Mouse (Mus musculus): ENCODE data around the gene Heatr4. TPM values are rescaled to one million over a fixed set of nuclear protein-coding genes. Genes with fewer than 3 reads are reported as not detected.
A peak's percentile ranks its signal among the peaks of the same experiment; 100 is the strongest.
"Not testable (repeated sequence)": the region's sequence is repeated elsewhere in the genome, so short reads cannot be mapped to it uniquely, and the experiment has no call there.

The Heatr4 gene
- total RNA-seq, 4 experiments from 2014 or later: not detected

DNA sequence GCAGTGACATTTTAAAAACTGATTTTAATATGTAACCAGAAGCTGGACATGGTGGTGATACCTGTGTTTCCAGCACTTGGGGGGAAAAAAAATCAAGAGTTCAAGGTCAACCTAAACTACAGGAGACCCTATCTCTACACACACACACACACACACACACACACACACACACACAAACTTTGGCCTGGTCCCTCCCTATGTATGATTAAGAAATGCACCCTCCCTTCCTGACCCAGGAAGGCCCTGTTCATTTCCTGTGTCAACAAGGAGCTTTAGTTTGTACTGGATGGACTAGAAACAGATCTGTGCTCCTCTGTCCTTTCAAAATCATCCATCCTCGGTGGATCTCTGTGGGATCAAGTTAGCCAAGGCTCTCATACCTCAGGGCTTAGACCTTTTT lies 46.1 kb downstream of the Heatr4 start:
- DNase-seq (ENCODE audit: low spot score in 2 of 2): not testable (repeated sequence)

DNA sequence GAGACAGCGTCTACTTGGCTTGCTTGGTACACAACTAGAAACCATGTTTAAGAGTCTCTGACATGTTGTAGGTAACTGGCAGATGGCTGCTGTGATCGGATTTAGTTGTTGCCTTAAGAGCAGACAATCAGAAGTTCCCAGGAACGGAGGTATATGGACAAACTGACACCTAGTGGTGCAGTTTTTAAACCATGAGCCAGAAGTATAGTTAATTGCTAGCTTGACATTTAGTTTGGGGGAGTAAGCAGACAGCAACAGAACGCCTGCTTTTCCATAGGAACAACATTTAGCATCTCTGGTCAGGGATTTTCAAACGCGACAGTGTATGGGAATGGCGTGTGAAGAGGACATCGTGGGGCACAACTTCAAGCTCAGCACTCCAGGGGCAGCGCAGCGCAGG lies 47.1 kb downstream of the Heatr4 start:
- DNase-seq (ENCODE audit: low spot score in 2 of 2): no peak

DNA sequence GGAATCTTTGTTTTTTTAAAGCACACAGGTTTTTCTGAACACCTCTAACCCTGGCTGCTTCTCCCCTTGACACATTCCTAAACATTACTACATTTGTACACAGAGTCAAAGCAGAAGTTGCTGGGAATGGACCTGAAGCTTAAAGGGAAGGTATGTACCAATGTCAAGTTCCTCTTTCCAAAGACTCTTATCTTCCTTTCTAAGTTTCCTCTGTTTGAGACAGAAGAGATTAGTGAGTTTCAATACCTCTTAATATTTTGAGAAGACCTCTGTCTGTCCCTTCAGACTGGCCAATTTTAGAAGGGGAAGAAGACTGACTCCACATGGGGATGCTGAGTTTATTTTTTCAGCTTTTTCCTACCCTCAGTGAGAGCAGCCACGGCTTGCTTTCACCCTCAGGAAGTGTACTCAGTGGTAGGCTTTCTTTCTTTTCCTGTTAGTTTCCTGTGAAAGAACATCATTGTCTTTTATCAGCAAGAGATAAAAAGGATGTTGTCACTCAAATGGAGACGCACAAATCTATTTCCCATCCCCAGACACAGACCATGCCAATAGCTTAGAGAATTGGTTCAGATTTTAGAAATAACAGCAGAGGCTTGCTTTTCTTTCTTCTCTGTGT lies 55.4 kb downstream of the Heatr4 start:
- DNase-seq (ENCODE audit: low spot score in 2 of 2): no peak

DNA sequence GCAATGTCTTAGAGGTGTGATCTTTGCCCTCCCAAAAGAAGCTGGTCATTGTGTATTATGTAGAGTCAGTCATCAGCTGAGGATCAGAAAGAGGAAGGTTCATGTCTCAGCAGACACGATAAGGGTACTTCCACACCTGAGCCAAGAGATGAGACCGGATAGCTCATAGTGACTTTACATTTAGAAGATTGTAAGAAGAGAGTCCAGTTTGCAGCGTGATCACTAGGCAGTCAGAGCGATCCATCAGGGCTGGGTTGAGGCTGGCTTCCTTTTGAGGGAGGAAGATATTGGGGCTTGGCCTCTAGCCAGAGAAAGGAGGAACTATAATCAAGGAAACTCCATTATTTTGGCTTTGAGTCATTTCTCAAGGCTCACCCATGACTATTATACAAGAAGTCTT lies 56.9 kb downstream of the Heatr4 start:
- no peak for DNase-seq (ENCODE audit: low spot score in 2 of 2)

DNA sequence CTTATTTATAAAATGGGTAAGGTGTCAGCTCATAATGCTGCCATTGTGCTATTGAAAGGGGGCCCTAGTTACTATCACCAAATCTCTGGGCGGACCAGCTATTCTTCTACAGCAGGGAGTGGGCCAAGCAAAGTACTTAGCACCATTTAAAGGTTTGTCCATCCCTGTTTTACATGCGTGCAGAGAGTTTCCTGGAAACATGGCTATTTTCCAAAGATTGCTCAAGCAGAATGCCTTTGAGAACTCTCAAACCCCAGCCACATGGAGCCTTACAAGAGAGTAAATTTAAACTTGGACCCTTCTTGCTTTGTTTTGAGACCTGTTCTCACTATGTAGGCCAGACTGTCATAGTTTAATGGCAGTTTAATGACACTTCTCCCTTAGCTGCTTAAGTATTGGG lies 58.6 kb downstream of the Heatr4 start:
- no peak for DNase-seq (ENCODE audit: low spot score in 2 of 2)

DNA sequence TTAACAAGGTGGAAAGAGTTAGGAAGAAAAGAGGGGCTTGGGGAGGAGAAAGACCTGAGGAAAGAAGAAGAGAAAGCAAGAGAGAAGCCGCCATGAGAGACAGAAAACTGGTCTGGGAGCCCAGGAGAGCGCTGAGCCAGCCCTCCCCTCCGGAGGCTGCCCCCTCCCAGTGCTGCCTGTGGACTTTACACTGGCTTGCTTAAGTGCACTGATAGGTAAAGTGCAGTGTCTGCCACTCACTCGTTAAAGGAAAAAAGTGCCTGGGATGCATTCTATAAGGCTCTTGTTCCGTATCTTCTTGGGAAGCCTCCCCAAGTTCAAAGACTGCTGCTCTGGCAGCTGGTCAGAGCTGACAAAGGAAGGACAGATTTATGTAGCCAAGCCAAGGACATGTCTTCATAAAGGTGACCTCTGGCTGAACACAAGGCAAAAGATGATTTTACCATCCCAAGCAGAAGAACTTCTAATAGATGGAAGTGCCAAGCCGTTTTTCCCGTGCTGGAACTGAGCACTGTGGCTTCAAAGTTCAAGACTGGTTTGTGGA lies 59.4 kb downstream of the Heatr4 start:
- DNase-seq (ENCODE audit: low spot score in 2 of 2): no peak

DNA sequence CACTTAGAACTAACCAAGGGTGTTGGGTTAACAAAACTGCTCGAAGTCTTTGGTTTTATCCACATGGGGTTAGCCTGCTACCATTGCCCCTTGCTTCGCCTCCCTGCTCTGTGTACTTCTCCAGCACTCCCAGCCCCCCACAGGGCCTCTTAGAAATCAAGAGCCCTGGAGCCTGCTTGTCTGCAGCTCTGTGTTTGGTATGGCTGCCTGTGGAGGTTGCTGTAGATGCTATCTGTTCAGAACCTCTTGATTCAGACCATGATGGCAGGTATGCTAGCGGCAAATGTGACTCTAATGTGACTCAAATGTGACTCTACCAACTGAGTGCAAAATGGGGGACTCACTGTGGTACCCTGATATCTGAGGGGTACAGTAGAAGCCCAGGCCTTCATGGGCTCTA lies 60.3 kb downstream of the Heatr4 start:
- no peak for DNase-seq (ENCODE audit: low spot score in 2 of 2)

DNA sequence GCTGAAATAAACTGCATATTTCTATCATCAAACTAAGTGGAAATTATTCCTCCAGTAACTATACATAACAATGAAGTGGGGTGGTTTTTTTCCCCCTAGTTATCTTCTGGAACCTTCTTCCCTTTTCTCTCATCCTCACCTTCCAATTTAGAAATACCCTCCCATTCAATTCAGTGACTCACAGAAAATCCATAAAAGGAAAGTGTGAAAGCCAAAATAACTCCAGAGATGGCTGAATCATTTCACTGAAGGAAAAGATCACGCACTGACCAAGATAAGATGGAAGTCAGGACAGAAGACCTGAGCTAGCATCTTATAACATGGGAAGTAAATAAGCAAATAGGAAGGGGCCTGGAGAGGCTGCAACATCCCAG lies 61.2 kb downstream of the Heatr4 start:
- no peak for DNase-seq (ENCODE audit: low spot score in 2 of 2)

DNA sequence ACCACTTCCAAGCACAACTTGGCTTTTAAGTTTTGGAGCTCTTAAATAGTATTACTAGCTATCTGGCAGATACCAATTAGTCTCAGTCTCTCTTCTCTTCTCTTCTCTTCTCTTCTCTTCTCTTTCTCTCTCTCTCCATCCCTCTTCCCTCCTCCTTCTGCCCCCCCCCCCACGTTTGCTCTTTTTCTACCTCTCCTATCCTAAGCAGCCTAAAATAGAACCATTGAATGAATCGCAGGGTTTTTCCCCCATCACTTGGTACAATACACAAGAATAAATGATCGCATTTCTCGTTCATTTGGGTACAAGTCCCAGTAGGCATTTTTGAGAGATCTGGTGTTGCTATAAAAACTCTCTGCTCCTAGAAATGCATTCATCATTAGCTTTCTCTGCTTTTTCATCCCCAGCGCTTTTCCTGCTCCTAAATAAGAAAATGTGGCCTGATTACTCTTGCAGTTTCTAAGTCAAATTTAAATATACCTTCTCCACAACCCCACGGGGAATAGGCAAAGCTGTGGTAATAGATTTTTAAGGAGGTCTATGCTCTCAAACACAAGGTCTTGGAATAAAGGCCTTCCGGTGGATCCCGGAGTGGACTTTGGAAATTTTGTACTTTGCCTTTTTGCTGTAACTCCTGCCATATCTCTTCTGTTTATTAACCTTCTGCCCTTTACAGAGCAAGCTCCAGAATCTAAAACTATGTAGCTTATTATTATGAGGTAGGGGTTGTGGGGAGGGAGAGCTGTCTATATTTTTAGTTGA lies 61.7 kb downstream of the Heatr4 start:
- no peak for DNase-seq (ENCODE audit: low spot score in 2 of 2)

DNA sequence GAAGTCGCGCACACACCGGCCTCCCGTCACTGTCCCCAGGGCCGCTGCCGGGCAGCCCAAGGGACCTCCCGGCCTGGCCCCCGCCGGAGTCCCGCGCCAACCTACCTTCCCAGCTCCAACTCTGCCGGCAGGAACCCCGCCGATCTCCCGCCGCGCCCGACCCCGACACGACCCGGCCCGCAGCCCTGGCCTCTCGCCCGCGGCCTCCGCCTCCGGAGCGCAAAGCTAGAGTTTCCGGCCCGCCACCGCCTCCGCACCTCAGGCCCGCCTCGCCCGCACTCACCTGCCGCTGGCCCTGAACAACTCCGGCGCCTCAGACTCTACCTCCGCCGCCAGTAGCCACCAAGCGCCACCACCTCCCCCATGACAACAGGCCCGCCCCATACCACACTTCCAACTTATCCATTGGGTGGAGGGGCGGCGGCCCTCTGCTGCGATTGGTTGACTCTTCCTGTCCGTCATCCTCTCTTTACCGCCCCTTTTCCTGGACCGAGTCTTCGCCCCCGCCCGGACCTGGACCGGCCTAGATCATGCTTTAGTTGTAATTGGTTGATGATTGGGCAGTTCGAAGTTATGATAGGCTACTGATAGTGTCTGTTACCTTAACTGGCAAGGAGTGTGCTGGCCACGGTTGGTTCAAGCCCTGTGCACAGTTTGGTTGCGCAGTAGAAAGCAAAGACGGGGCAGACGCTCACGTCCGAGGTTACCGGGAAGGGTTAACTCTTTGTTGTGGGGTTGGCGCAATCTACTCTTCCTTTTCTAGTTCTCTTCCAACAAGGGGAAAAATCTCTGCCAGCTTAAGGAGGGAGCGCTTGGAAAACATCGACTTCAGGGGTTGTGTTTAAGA lies 62.9 kb downstream of the Heatr4 start, which contains the start of gene Numb:
TSS of gene Numb (minus strand) at position 400 of the 847 bp plus-strand sequence.
- DNase-seq (ENCODE audit: low spot score in 2 of 2): peak; percentile 98 to 99

DNA sequence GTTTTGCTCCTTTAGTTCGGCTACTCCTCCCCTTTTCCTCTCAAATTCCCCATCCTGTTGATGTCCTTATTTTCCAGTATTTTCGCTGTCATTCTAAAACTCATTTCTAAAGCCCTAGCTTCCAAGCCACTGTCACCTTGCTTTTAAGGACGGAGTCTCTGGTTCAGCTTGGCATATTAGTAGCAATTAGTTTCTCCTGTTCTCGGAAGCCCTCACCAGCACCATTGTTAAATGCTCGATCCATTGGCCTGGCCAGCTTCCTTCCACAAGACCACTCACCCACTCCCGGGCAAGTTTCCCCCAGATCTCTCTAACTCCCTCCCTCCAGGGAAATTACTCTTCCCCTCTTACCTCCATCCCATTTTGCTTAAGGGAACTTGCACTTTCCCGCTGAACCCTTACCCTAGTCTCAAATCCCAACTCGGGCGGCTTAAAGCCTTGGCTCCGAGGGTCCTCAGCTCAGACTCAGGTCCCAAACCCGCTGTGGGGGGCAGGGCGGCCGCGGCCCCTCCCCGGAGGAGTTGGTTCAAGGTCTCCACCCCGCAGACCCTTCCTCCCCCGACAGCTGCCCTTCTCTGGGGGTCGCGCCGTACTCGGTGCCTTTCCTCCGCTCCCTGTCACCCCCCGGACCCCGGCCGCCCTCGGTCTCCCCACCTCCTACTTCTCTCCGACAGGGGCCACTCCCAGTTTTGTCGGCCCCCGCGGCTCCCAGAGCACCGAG lies 63.8 kb downstream of the Heatr4 start:
- DNase-seq (ENCODE audit: low spot score in 2 of 2): peak; percentile 5 to 13

DNA sequence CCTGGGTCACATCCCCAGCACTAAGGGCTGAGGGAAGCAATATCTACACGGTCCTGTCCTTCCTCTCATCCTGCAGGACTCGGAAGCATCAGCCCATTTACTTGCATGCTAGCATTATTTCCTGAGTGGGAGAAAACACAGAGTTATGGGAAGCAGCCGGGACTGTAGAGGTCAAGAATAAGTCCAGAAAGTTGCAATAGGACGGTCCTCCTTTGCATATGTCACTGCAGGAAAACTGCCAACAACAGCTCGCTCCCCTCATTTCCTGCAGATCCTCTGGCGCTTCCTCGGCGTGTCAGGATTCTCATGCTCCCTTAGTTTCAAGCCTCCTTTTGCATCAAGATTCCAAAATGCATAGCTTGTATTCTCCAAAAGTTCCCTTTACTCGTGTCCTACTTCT lies 67.8 kb downstream of the Heatr4 start:
- no peak for DNase-seq (ENCODE audit: low spot score in 2 of 2)

DNA sequence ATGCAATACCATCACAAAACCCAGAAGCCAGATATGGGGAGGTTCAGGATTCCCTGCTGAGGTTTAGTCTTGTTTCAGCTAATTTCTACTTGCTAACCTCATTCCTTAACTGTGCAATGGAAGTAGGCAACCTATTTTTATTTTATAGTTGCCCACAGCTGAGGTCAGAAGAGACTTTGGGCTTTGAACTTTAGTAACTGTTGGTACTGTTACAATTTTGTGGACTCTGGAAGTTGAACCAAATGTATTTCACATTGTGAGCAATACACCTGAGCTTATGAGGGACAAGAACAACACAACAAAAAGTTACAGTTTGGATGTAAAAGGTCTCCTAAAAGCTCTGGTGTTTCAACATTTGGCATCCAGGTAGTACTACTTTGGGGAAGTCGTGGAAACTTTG lies 69.9 kb downstream of the Heatr4 start:
- DNase-seq (ENCODE audit: low spot score in 2 of 2): no peak

DNA sequence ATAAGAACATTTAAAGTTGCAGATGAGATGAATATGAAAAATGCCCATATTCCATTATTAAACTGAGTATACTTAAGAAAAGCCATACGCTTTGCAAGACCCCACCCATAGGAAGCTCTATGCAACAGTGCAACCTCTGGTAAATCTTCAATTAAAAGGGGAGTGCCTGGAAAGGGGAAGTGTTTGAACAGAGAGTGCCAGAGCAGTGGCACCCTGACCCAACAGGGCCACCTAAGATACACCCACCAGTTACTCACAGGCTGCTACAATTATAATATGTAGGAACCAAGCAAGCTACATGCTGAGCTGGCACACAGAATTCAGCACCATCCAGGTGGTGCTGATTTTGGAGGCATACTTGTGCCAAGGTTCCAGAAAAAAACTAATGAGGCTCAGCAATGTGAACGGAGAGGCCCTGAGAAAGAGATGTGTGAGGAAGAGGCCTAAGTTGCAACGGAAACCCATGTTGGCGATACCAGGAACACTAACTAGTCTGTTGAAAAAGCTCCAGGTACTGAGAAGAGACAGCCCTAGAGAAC lies 70.4 kb downstream of the Heatr4 start:
- no peak for DNase-seq (ENCODE audit: low spot score in 2 of 2)

DNA sequence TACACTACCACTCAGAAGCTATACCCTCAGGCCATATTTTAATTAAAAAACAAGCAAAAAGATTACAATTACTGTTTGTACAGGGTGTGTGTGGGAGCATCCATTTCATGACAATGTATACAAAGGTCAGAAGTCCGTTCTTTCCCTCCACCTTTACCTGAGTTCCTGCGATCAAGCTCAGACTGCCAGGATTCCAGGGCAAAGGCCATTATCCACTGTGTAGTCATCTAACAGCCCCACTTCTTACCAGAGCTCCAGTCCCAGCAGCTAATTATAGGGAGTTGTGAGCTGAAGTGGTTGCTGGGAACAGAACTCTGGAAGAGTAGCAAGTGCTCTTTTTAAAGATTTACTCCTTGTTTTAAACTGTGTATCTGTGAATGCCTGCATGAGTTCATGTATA lies 74.2 kb downstream of the Heatr4 start:
- DNase-seq (ENCODE audit: low spot score in 2 of 2): no peak

Other genes with a start within 250 kb of the Heatr4 start
- gene Papln, start 221.2 kb downstream of the Heatr4 start, total RNA-seq (2022): under 1 TPM; 0.24 to 0.99 (median 0.73) TPM
- gene Numb, start 62.9 kb downstream of the Heatr4 start, total RNA-seq (2022): 10 to 100 TPM; 14.0 to 18.2 (median 16.4) TPM
- gene Riox1, start 34.2 kb downstream of the Heatr4 start, total RNA-seq (2022): 1 to 10 TPM; 2.8 to 4.0 (median 3.3) TPM
- 10 to 100 TPM; 14.9 to 20.7 (median 17.2) TPM for gene Acot2, start 3.0 kb upstream of the Heatr4 start, total RNA-seq (2022)
- 1 to 10 TPM; 2.5 to 5.3 (median 3.4) TPM for gene Acot1, start 24.6 kb upstream of the Heatr4 start, total RNA-seq (2022)
- under 1 TPM in 3 of 4 experiments, not detected in 1; 0.07 to 0.16 (median 0.16) TPM for gene Acot4, start 53.5 kb upstream of the Heatr4 start, total RNA-seq (2022)
- gene Gm49366, start 54.1 kb upstream of the Heatr4 start, total RNA-seq (2022): not detected
- gene Acot3, start 67.3 kb upstream of the Heatr4 start, total RNA-seq (2022): not detected
- gene Acot5, start 84.5 kb upstream of the Heatr4 start, total RNA-seq (2022): under 1 TPM in 2 of 4 experiments, not detected in 2; 0.22 TPM
- gene Acot6, start 115.8 kb upstream of the Heatr4 start, total RNA-seq (2022): 1 to 10 TPM; 1.9 to 3.2 (median 2.3) TPM
- gene Dnal1, start 129.5 kb upstream of the Heatr4 start, total RNA-seq (2022): 1 to 10 TPM; 6.0 to 8.3 (median 6.9) TPM
- gene Pnma1, start 163.6 kb upstream of the Heatr4 start, total RNA-seq (2022): under 1 TPM in 3 of 4 experiments, not detected in 1; 0.10 to 0.17 (median 0.16) TPM
- 1 to 10 TPM; 5.7 to 9.1 (median 7.4) TPM for gene Elmsan1, start 234.0 kb upstream of the Heatr4 start, total RNA-seq (2022)

Measured in gastrocnemius, adult 8-10 months (tissue).